Mouse (Mus musculus): Measurements from ENCODE around the gene Ifi206.

Gene Ifi206

DNA sequence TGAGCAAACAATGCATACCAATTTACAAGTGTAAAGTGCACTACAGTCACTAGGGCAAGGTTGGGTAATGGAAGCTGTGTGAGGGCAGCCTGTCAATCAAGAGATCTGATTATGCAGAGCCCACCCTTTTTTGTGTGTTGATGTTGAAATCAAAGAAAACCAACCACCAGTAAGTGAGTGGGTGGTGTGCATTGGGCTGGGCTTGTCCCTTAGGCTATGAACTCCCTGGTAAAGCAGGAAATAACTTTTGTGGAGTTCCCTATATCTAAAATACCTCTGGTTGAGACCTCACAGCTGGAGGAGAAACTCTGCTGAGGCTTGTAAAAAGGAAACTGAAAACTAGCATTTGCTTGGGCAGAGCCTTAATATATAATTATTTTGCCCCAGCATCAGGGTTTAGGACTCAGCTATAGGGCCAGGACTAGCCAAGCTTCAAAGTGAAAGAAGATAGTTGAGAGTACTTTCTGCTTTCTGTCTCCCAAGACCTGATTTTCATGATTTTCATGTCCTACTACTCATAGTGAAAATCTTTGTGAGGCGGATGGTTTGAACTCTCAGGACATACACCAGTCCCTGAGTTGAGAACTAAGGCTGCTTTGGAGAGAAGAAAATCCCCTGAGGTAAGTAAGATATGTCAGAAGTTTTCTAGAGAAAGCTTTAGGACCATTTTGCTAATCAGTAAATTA, 71.8 kb downstream of the Ifi206 start:
- no peak for DNase-seq (ENCODE audit: low spot score in 2 of 2)

DNA sequence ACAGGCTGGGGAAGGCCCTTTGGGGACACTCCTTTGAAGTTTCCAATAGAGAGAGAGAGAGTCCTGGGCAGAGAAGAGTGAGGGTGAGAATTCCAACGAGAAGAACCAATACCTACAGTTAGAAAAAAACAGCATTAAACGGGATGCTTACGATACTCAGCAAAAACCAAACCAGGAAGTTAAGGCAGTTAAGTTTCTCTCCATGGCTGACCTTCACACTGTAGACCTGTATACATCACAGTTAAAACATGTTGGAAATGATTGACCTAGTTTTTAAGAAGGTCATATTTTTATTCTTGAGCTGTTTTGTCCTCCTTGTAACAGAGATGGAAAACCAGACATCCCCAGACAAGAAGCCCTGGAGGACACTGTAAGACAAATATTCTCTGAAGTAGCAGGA, 72.3 kb downstream of the Ifi206 start:
- DNase-seq (ENCODE audit: low spot score in 2 of 2) = no peak
